Mouse (Mus musculus) liver, embryonic 14.5 days (tissue): Measurements from ENCODE around the gene Sugct. TPM values are rescaled to one million over a fixed set of nuclear protein-coding genes. Genes with fewer than 3 reads are reported as not detected.

Source experiments
- ATAC-seq: fragments of 200-750 bp; cut with Nextera tagmentation; 2 replicates; pipeline ENCODE4 v1.8.0; 2017; ENCODE audit warnings: moderate number of reproducible peaks, mild to moderate bottlenecking, moderate library complexity; ENCODE audit not compliant: insufficient read depth
- DNase-seq, 3 experiments: peaks; one replicate each; pipeline ENCODE4 v3.0.0-alpha.2; 2012 to 2013; ENCODE audit warnings: low read depth in 3 of 3, low spot score in 3 of 3
- H3K27ac ChIP-seq: fragments of 300-500 bp; sonication (generic); 2 replicates; pipeline ENCODE4 v1.5.1; 2014; ENCODE audit warnings: moderate library complexity, mild to moderate bottlenecking, control low read depth, inconsistent platforms
- H3K27me3 ChIP-seq: fragments of 300-500 bp; sonication (generic); 2 replicates; pipeline ENCODE4 v1.6.1; 2014; ENCODE audit warnings: mild to moderate bottlenecking, low read length, moderate library complexity; ENCODE audit not compliant: control insufficient read depth, insufficient read depth
- H3K36me3 ChIP-seq: fragments of 300-500 bp; sonication (generic); replicated peaks from 2 replicates; pipeline ENCODE4 v1.6.1; 2014; ENCODE audit warnings: low read depth; ENCODE audit not compliant: control insufficient read depth, insufficient read depth
- H3K4me1 ChIP-seq, 2 experiments: fragments of 200-500 bp in 1 of 2; fragments of 300-500 bp in 1 of 2; sonication (generic) in 1 of 2; replicated peaks; 2 replicates each; pipeline ENCODE4 v1.6.1; 2012 to 2014; ENCODE audit warnings: antibody characterized with exemption in 1 of 2, inconsistent platforms in 1 of 2, low read length in 1 of 2; ENCODE audit not compliant: control insufficient read depth in 2 of 2, insufficient read depth in 2 of 2
- H3K4me2 ChIP-seq: fragments of 300-500 bp; sonication (generic); 2 replicates; pipeline ENCODE4 v1.6.1; 2014; ENCODE audit warnings: low read depth, mild to moderate bottlenecking, control low read depth, moderate library complexity
- H3K4me3 ChIP-seq, 2 experiments: fragments of 200-500 bp in 1 of 2; fragments of 300-500 bp in 1 of 2; sonication (generic) in 1 of 2; 2 replicates each; pipeline ENCODE4 v1.5.1; 2012 to 2014; ENCODE audit warnings: low read depth in 2 of 2, low read length in 2 of 2, mild to moderate bottlenecking in 2 of 2, control low read depth in 1 of 2, inconsistent platforms in 1 of 2, moderate library complexity in 1 of 2; ENCODE audit not compliant: insufficient read depth in 1 of 2
- H3K9ac ChIP-seq: fragments of 300-500 bp; sonication (generic); replicated peaks from 2 replicates; pipeline ENCODE4 v1.6.1; 2014; ENCODE audit warnings: mild to moderate bottlenecking, control low read depth, moderate library complexity
- H3K9me3 ChIP-seq: fragments of 300-500 bp; sonication (generic); 2 replicates; pipeline ENCODE4 v1.6.1; 2016; ENCODE audit warnings: low read length, mixed read lengths; ENCODE audit not compliant: control insufficient read depth
- CTCF ChIP-seq: IDR thresholded peaks from 2 replicates; pipeline ENCODE4 v1.5.1; 2016; ENCODE audit warnings: antibody characterized with exemption, low read depth, control low read depth
- EP300 ChIP-seq: IDR thresholded peaks from 2 replicates; pipeline ENCODE4 v1.6.1; 2016; ENCODE audit warnings: antibody characterized with exemption, low read depth
- whole genome bisulfite sequencing: fragments of 180-500 bp; shearing (Covaris S2); extraction: QIAGEN DNeasy Blood & Tissue Kit; methylation state at CpG from one replicate; pipeline ENCODE4 v1.1.7; 2014; ENCODE audit not compliant: insufficient replicate concordance; 5-methylcytosine and 5-hydroxymethylcytosine counted together
- polyA plus RNA-seq, 2 experiments: library from polyadenylated mRNA; depleted of rRNA in 1 of 2; stranded (reverse) in 1 of 2; unstranded in 1 of 2; fragments of >200 nt; fragmentation: Nextera tagmentation in 1 of 2; extraction: Ambion mirVana in 1 of 2; gene quantifications; 2 replicates each; pipeline versions ENCODE4 v1.2.1 to v1.2.3; 2012 to 2014

The Sugct gene
- polyA plus RNA-seq, 2 experiments, result 1.4 to 2.9 TPM

DNA sequence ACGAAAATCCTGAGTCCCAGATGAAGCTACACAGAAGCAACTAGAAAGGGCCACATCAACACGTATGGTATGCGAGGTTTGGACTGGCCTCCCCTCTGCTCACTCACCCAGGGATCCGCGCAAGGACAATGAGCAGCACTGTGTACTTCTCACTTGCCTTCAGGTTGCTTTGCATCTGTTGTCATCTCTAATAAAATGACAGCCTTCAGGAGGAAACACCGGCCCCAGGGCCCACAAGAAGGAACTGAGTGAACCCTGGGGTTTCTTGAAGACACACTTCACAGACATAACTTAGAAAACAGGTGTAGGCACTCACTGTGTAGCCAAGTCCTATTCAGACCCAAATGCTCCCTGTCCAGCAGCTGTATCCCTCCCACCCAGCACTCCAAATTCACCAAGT is 877.9 kb downstream of the Sugct start:
- no peak overlapping the region for H3K4me3 ChIP-seq
- H3K9me3 ChIP-seq, result no peaks in the 10 kb centered on the region
- no peak overlapping the region for H3K27ac ChIP-seq
- WGBS, result 58% methylated on average over 6 of the region's 6 CpGs
- DNase-seq (no peak), ATAC-seq (no peak)
- no peak overlapping the region for H3K9ac ChIP-seq
- TF ChIP-seq EP300, result no peak
- no peak for TF ChIP-seq CTCF
- H3K4me2 ChIP-seq, result no peak overlapping the region
- no peaks in the 10 kb centered on the region for H3K36me3 ChIP-seq
- H3K4me1 ChIP-seq, result no peaks in the 10 kb centered on the region
- H3K27me3 ChIP-seq, result no peaks in the 10 kb centered on the region

DNA sequence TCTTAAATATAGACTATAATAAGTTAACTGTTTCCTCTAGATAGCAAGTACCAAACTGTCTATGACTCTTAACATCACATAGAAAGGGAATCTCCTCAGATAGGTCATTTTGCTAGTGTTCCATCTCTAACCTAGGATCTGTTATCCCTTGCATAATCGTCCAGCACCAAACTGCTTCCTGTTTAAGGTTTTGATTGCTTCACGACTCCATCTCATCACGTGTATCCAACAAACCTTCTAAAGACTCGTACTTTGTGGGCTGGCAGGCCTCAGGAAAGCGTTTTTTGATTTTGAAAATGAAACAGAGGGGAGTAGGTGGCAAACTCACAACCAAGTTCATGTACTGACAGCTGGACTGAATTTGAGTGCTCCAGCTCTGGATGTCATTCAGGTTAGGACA is 878.6 kb downstream of the Sugct start:
- H3K4me2 ChIP-seq, result no peak overlapping the region
- 32% methylated on average over 5 of the region's 5 CpGs for WGBS
- H3K9me3 ChIP-seq, result no peaks in the 10 kb centered on the region
- H3K27ac ChIP-seq, result no peak overlapping the region
- H3K4me1 ChIP-seq, result no peaks in the 10 kb centered on the region
- DNase-seq, result peak in 1 of 3 experiments; percentile 0
- H3K27me3 ChIP-seq, result no peaks in the 10 kb centered on the region
- H3K9ac ChIP-seq, result no peak overlapping the region
- no peaks in the 10 kb centered on the region for H3K36me3 ChIP-seq
- TF ChIP-seq EP300, result no peak
- TF ChIP-seq CTCF, result no peak
- ATAC-seq, result no peak
- H3K4me3 ChIP-seq, result no peak overlapping the region

DNA sequence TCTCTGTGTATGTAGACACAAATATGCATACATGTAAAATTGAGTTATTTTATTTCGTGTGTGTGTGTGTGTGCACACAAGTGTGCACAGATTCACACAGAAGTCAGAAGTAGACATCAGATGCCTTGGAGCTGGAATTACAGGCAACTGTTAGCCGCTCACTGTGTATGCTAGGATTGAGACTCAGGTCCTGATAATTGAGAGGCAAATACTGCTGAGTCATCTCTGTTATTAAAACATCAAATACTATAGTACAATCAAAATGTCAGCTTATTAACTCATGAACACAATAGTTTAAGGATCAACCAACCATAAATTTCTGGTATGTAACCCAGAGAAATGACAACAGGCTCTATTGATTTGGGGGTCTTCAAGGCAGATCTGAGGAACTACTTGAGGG is 883.1 kb downstream of the Sugct start:
- H3K9ac ChIP-seq, result no peak overlapping the region
- H3K4me3 ChIP-seq, result no peak overlapping the region
- no peaks in the 10 kb centered on the region for H3K27me3 ChIP-seq
- WGBS, result 59% methylated on average over 2 of the region's 2 CpGs
- H3K4me1 ChIP-seq, result no peaks in the 10 kb centered on the region
- H3K4me2 ChIP-seq, result no peak overlapping the region
- TF ChIP-seq CTCF (no peak), EP300 (no peak)
- DNase-seq, result no peak
- no peak overlapping the region for H3K27ac ChIP-seq
- H3K9me3 ChIP-seq, result no peaks in the 10 kb centered on the region
- no peak for ATAC-seq
- H3K36me3 ChIP-seq, result no peaks in the 10 kb centered on the region

Other genes with a start within 250 kb of the Sugct start
- 7.8 and 8.3 TPM in 2 replicates for gene Mplkip, start 361 bp downstream of the Sugct start, polyA plus RNA-seq (2012; rRNA removed)
- 31.0 and 35.2 TPM in 2 replicates for gene Mplkip, start 361 bp downstream of the Sugct start, polyA plus RNA-seq (2014; fragmentation: Nextera tagmentation; extraction: Ambion mirVana)
- gene Cdk13, start 109.5 kb upstream of the Sugct start, polyA plus RNA-seq (2012; rRNA removed), result 9.3 and 10.5 TPM in 2 replicates
- 5.7 and 7.5 TPM in 2 replicates for gene Cdk13, start 109.5 kb upstream of the Sugct start, polyA plus RNA-seq (2014; fragmentation: Nextera tagmentation; extraction: Ambion mirVana)
- gene Rala, start 248.7 kb upstream of the Sugct start, polyA plus RNA-seq (2012; rRNA removed), result 2.4 and 7.5 TPM in 2 replicates
- 15.4 and 17.2 TPM in 2 replicates for gene Rala, start 248.7 kb upstream of the Sugct start, polyA plus RNA-seq (2014; fragmentation: Nextera tagmentation; extraction: Ambion mirVana)